Mouse (Mus musculus): ENCODE data around the gene Hck. TPM values are rescaled to one million over a fixed set of nuclear protein-coding genes. Genes with fewer than 3 reads are reported as not detected.

Gene Hck
- polyA plus RNA-seq, 2 experiments, result 5.9 to 7.8 TPM

DNA sequence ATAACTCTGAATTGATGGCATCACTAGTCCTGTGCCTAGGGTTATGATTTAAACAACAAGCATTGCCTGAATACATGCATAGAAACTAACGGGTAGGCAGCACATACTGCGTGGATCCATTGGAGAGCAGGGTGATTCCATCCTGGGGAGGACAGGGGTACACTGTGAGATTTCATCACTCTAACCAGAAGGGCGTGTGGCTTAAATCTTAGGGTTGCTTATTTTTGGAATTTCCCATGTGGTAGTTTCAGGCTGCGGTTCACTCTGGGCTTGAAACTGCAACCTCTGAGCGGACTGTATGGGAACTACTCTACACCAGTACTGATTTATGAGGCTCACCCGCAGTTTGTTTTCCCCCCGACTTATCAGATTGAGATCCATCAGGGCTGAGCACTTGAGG lies 3.0 kb downstream of the Hck start:
- H3K4me2 ChIP-seq (ENCODE audit: low read depth), result no peak overlapping the region
- H3K4me3 ChIP-seq (ENCODE audit: insufficient read depth in 1 of 2, low read depth in 2 of 2, low read length in 2 of 2), result no peak overlapping the region
- DNase-seq (ENCODE audit: low read depth in 3 of 3, low spot score in 3 of 3), result no peak

GRCm38 (mm10) chr2:153115679-153116081 lies 7.4 kb downstream of the Hck start:
- no peaks in the 10 kb centered on the region; the same call in 1 of the 2 replicates for H3K27me3 ChIP-seq (ENCODE audit: control insufficient read depth, insufficient read depth, low read length)
- WGBS (ENCODE audit: insufficient replicate concordance), result 10% methylated on average over 4 of the region's 4 CpGs
- no peaks in the 10 kb centered on the region for H3K9me3 ChIP-seq (ENCODE audit: control insufficient read depth, low read length)
- no peaks in the 10 kb centered on the region for H3K36me3 ChIP-seq (replicated peaks; ENCODE audit: control insufficient read depth, insufficient read depth, low read depth)
- H3K4me2 ChIP-seq (ENCODE audit: low read depth), result no peak overlapping the region
- no peaks in the 10 kb centered on the region; a peak in 1 of 4 replicates for H3K4me1 ChIP-seq (replicated peaks; ENCODE audit: control insufficient read depth in 2 of 2, insufficient read depth in 2 of 2, low read length in 1 of 2)
- TF ChIP-seq CTCF (IDR thresholded peaks at IDR 0.05; ENCODE audit: low read depth), result no peak
- no peak for TF ChIP-seq EP300 (IDR thresholded peaks at IDR 0.05; ENCODE audit: low read depth)
- ATAC-seq (ENCODE audit: insufficient read depth) (no peak), DNase-seq (ENCODE audit: low read depth in 3 of 3, low spot score in 3 of 3) (no peak)
- H3K4me3 ChIP-seq (ENCODE audit: insufficient read depth in 1 of 2, low read depth in 2 of 2, low read length in 2 of 2), result no peak overlapping the region
- no peak overlapping the region for H3K27ac ChIP-seq
- H3K9ac ChIP-seq (replicated peaks), result no peak overlapping the region

More for the DNA sequence above, 3.0 kb downstream of the Hck start:
- peaks cover 0 to 1% of the 10 kb centered on the region in 2 experiments; a peak in 2 of 4 replicates for H3K4me1 ChIP-seq (replicated peaks; ENCODE audit: control insufficient read depth in 2 of 2, insufficient read depth in 2 of 2, low read length in 1 of 2)
- TF ChIP-seq EP300 (IDR thresholded peaks at IDR 0.05; ENCODE audit: low read depth), result no peak
- no peak for TF ChIP-seq CTCF (IDR thresholded peaks at IDR 0.05; ENCODE audit: low read depth)
- peaks cover 23% of the 10 kb centered on the region for H3K27me3 ChIP-seq (ENCODE audit: control insufficient read depth, insufficient read depth, low read length)
- H3K9me3 ChIP-seq (ENCODE audit: control insufficient read depth, low read length), result no peaks in the 10 kb centered on the region
- H3K9ac ChIP-seq (replicated peaks), result no peak overlapping the region
- ATAC-seq (ENCODE audit: insufficient read depth), result no peak
- no peak overlapping the region for H3K27ac ChIP-seq
- H3K36me3 ChIP-seq (replicated peaks; ENCODE audit: control insufficient read depth, insufficient read depth, low read depth), result no peaks in the 10 kb centered on the region
- 58% methylated on average over 7 of the region's 7 CpGs for WGBS (ENCODE audit: insufficient replicate concordance)

- Histone ChIP-seq H3K27me3 (ENCODE audit: control insufficient read depth, insufficient read depth, low read length) (no peaks in the 10 kb centered on the region), H3K36me3 (replicated peaks; ENCODE audit: control insufficient read depth, insufficient read depth, low read depth) (no peaks in the 10 kb centered on the region), H3K9ac (replicated peaks) (no peak overlapping the region), H3K4me1 (replicated peaks; ENCODE audit: control insufficient read depth in 2 of 2, insufficient read depth in 2 of 2, low read length in 1 of 2) (no peaks in the 10 kb centered on the region; a peak in 1 of 4 replicates), H3K27ac (no peak overlapping the region), H3K4me3 (ENCODE audit: insufficient read depth in 1 of 2, low read depth in 2 of 2, low read length in 2 of 2) (no peak overlapping the region), H3K9me3 (ENCODE audit: control insufficient read depth, low read length) (no peaks in the 10 kb centered on the region), H3K4me2 (ENCODE audit: low read depth) (no peak overlapping the region)
- DNase-seq (ENCODE audit: low read depth in 3 of 3, low spot score in 3 of 3) (no peak), ATAC-seq (ENCODE audit: insufficient read depth) (no peak)
- 26% methylated on average over 7 of the region's 7 CpGs for WGBS (ENCODE audit: insufficient replicate concordance)
- no peak for TF ChIP-seq CTCF (IDR thresholded peaks at IDR 0.05; ENCODE audit: low read depth)
- TF ChIP-seq EP300 (IDR thresholded peaks at IDR 0.05; ENCODE audit: low read depth), result no peak
These were observed 8.8 kb downstream of the Hck start for GRCm38 (mm10) chr2:153117051-153117486.

GRCm38 (mm10) chr2:153119488-153119887 lies 11.2 kb downstream of the Hck start:
- Histone ChIP-seq H3K4me1 (replicated peaks; ENCODE audit: control insufficient read depth in 2 of 2, insufficient read depth in 2 of 2, low read length in 1 of 2) (no peaks in the 10 kb centered on the region; a peak in 1 of 4 replicates), H3K4me3 (ENCODE audit: insufficient read depth in 1 of 2, low read depth in 2 of 2, low read length in 2 of 2) (no peak overlapping the region), H3K9ac (replicated peaks) (no peak overlapping the region), H3K27me3 (ENCODE audit: control insufficient read depth, insufficient read depth, low read length) (no peaks in the 10 kb centered on the region), H3K4me2 (ENCODE audit: low read depth) (no peak overlapping the region), H3K9me3 (ENCODE audit: control insufficient read depth, low read length) (no peaks in the 10 kb centered on the region), H3K27ac (no peak overlapping the region), H3K36me3 (replicated peaks; ENCODE audit: control insufficient read depth, insufficient read depth, low read depth) (no peaks in the 10 kb centered on the region)
- no peak for DNase-seq (ENCODE audit: low read depth in 3 of 3, low spot score in 3 of 3)
- TF ChIP-seq CTCF (IDR thresholded peaks at IDR 0.05; ENCODE audit: low read depth), result no peak
- no peak for TF ChIP-seq EP300 (IDR thresholded peaks at IDR 0.05; ENCODE audit: low read depth)
- 62% methylated on average over 6 of the region's 6 CpGs for WGBS (ENCODE audit: insufficient replicate concordance)
- ATAC-seq (ENCODE audit: insufficient read depth), result no peak

DNA sequence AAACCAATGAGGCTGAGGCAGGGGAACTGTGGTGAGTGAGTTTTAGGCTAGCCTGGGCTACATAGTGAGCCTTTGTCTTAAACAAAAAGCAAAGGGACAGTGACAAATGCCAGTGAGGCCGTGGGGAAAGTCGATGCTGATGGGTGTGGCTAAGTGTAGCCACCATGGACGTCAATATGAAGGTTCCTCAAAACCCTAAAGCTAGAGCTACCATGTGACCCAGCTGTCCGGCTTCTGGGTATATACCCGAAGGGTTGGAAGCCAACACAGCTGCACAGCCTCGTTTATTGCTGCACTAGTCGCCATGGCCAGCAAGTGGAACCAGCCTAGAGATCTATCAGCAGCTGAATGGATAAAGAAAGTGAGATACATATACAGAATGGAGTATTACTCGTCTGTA lies 11.9 kb downstream of the Hck start:
- no peaks in the 10 kb centered on the region; a peak in 1 of 4 replicates for H3K4me1 ChIP-seq (replicated peaks; ENCODE audit: control insufficient read depth in 2 of 2, insufficient read depth in 2 of 2, low read length in 1 of 2)
- H3K9ac ChIP-seq (replicated peaks), result no peak overlapping the region
- no peaks in the 10 kb centered on the region for H3K36me3 ChIP-seq (replicated peaks; ENCODE audit: control insufficient read depth, insufficient read depth, low read depth)
- DNase-seq (ENCODE audit: low read depth in 3 of 3, low spot score in 3 of 3) (no peak), ATAC-seq (ENCODE audit: insufficient read depth) (no peak)
- no peaks in the 10 kb centered on the region for H3K27me3 ChIP-seq (ENCODE audit: control insufficient read depth, insufficient read depth, low read length)
- no peak overlapping the region for H3K27ac ChIP-seq
- H3K4me2 ChIP-seq (ENCODE audit: low read depth), result no peak overlapping the region
- WGBS (ENCODE audit: insufficient replicate concordance), result 24% methylated on average over 8 of the region's 8 CpGs
- H3K4me3 ChIP-seq (ENCODE audit: insufficient read depth in 1 of 2, low read depth in 2 of 2, low read length in 2 of 2), result no peak overlapping the region
- TF ChIP-seq EP300 (IDR thresholded peaks at IDR 0.05; ENCODE audit: low read depth) (no peak), CTCF (IDR thresholded peaks at IDR 0.05; ENCODE audit: low read depth) (no peak)
- no peaks in the 10 kb centered on the region for H3K9me3 ChIP-seq (ENCODE audit: control insufficient read depth, low read length)

All from liver, embryonic 14.5 days (tissue).